Mouse (Mus musculus): ENCODE results near the gene Ube4b.

The Ube4b gene

DNA sequence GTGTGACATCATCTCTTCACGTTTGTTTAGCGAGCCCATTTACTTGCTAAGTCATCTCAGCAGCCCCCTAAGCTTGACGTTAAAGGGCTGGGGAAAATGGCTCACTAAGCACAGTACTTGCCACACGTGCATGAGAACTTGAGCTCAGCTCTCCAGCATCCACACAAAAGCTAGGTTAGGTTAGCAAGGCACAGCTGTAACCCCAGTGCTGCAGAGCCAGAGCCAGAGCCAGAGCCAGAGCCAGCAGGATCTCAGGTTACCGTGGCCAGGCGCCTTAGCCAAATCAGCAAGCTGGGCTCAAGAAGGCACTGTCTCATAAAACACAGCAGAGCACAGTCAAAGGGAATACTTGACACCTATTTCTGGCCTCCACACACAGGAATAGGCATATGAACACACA, 31.0 kb downstream of the Ube4b start:
- no peak for DNase-seq (ENCODE audit: low spot score)

DNA sequence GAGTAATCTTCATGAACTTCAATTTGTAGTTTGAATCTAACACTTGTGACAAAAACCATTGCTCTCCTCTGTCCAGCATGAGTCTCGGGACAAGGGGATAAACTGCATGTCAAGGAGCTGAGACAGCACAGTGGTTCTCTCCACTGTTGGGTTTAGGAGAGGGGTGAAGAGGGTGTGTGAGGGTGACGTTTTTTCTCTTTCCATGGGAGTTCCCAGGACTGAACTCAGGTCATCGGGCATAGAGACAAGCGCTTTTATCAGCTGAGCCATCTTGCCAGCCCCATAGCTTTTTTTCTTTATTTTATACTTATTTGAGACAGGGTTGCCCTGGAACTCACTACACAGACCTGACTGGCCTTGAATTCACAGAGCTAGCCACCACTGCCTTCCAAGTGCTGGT, 32.3 kb downstream of the Ube4b start:
- no peak for DNase-seq (ENCODE audit: low spot score)

DNA sequence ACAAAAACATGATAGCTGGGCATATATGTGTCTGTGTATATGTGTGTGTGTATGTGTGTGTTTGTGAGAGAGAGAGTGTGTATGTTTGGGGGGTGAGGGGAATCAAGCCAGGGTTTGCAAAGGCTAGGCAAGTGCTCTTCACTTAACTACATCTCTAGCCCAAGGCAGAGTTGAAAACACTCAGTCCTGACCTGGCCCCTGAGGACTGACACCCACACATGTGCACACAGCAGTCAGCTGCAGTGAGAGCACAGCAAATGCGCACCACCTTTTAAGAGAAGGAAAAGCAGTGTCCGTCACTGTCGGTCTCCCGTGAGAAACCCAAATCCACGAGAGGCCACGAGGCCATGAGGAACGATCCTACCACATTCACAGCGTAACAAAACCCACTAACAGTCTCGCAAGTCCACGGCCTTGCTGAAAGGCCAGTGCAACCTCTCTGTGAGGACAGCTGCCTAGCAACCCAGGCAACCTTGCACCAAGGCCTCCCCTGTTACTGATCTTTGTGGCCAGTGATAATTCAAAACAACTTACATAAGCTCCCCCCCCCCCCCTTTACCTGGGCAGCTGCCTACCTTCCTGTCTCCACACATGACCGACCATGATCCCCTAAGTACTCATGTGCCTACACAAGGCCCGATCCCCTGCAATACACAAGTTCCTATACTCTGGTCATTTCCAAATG, 33.1 kb downstream of the Ube4b start:
- no peak for DNase-seq (ENCODE audit: low spot score)

DNA sequence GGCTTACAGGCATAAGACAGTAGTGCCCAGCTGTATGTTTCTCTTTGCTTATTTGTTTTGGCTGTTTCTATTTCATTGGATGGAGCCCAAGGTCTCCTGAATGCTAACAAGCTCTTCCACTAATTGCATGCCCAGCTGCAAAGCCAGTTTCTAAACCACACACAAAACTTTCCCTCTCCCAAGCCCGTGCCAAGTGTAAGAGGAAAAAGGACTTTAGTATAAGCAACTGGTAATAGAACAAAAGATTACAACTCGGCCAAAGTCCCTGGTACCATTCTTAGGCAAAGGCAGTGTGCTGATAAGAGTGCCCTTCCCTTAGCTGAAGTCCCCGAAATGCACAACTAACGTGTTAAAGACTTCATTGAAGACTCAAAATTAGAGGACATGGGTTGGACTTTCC, 34.2 kb downstream of the Ube4b start:
- no peak for DNase-seq (ENCODE audit: low spot score)

DNA sequence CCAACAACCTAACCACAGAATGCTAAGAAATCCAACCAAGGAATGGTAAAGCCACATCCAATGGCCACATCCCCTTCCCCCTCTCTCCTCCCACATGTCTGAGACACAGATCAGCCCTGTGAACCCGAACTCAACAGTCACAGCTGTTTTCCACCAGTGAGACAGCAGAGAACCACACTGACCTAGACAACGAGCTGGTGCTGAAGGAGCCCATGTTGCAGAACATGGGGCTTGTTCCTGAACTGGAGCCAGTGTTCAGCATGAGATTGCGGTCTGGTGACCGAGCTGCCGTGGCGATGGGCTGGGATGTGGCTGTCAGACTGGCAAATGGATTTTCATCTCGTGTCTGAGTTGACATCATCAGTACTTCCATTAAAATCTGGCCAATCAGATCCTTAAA, 45.5 kb downstream of the Ube4b start:
- no peak for DNase-seq (ENCODE audit: low spot score)

DNA sequence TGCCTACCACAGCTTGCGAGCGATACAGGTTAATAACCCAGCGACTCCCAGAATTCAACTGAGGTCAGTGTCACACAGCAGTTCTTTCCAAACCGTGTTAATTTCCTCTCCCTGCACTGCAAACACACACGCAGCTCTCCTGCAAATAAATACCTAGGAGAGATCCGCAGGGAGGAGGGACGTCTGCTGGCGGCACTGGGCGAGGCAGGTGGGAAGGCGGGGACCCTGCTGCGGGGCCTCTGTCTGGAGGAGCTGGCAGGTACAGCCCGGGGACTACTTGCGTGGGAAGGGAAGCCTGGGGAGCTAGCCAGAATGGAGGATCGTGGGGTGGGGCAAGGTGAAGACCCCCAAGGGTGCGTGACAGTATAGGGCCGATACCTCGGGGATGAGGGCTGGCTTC, 46.7 kb downstream of the Ube4b start:
- DNase-seq (ENCODE audit: low spot score) = no peak

DNA sequence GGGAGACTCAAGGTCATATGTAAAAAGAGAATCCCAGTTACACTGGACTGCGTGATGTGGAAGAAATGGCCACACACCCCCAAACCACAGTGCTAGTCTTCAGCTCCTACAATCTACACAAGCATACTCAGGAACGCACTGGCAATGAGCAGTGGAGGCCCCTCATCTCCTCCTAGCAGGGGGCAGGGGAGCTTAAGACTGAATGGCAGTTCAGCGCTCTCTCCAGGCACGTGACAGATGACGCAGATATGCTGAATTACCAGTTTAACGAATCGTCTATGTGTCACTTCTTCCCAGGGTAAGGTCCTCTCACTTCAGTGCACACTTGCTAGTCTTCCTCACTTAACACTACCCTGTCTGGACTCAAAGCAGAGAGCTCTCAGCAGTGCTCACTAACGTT, 47.7 kb downstream of the Ube4b start:
- DNase-seq (ENCODE audit: low spot score) = no peak

DNA sequence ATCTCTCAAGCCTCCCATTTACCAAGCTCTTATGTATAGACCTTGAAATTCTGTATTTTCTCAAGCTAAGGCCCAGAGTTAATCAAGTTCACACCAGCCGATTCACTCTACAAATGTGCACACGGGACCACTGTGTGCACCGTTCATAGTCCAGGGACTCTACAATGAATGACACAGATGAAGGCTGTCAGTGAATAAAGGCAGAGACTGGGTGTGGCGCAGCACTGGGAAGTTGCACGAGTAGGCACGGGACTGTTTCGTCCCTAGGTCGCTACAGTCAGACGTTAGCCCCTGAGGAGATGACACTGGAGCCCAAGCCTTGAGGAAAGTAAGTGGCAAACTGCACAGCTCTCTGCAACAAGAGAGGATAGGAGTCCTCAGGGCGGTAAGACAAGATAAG, 50.5 kb downstream of the Ube4b start:
- no peak for DNase-seq (ENCODE audit: low spot score)

DNA sequence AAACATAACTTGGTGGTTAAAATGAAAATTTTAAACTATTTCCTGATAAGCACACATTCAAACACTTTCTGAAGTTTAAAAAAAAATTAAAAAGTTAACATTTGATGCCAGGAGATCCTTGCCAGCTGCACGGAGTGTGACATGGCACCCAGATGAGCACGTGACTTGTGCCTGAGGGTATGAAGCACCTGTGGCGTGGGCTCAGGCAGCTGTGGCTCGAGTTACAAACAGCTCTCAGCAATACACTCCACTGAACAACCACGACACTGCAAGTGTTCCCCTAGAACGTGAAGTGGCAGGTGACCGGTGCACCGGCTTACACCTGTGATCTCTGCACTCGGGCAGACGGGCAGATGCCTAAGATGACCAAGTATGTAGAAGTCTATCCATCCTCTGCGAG, 51.9 kb downstream of the Ube4b start:
- DNase-seq (ENCODE audit: low spot score) = no peak

DNA sequence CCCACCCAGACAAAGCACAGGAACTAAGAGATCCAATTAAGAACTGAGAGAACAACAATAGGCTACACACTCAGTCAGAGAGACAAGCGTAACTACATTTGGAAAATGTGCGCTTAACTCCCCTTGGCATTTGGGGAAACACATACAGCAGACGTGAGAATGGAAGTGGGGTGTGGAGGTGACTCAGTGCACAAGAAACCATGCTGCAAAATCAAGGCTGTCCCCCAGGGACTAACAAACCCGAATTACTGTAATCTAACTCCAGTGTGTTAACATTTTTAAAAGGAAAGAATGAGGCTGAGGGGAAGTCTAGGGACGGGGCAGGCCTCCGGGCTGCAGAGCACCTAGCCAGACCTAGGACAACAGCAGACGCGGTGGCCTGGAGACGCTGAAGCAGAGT, 52.6 kb downstream of the Ube4b start:
- no peak for DNase-seq (ENCODE audit: low spot score)

DNA sequence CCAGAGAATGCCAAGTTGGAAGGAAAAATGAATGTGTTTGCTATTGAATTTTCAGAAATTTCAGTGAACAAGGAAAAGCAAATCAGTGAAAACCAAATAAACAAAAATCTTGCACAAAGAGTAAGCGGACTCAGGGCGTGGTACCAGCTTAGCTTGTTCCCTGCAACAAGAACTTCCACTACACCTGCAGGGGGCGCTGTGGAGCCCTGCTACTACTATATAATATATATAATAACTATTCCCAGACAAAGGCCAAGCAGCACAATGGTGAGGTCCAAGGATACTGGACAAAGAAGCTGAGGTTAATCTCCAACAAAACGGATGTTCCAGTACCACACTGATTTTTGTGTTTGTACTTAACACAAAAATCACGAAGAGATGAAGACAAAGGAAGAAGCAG, 53.1 kb downstream of the Ube4b start:
- no peak for DNase-seq (ENCODE audit: low spot score)

DNA sequence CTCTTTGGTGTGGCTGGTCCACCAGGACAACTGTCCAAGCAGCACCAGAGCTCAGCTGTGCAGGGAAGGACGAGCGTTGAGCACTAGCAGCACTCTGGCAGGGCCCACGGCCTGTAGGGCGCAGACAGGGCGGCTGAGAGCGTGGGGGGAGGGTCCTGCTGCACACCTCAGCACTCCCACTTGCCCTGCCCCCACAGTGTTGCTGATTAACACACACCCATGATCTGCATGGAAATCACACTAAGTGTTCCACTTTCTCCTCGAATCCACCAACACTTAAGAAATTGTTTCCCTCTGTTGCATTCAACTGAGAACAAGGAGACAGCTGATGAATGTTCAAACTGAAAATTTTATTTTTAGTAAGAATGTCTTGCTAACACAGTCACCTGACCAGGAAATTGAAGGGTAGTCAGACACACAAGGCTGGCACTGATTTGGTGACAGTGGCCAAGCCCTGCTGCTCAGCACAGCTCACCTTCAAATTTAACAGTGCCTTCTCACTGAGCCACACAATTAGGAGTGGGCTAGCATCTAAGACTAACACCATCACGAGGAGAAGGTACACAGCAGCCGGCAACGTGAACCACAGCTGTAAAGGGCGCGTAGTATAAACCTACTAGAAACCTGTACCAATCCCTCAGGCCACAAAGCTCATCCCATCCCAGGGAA, 60.7 kb downstream of the Ube4b start:
- DNase-seq (ENCODE audit: low spot score) = no peak

DNA sequence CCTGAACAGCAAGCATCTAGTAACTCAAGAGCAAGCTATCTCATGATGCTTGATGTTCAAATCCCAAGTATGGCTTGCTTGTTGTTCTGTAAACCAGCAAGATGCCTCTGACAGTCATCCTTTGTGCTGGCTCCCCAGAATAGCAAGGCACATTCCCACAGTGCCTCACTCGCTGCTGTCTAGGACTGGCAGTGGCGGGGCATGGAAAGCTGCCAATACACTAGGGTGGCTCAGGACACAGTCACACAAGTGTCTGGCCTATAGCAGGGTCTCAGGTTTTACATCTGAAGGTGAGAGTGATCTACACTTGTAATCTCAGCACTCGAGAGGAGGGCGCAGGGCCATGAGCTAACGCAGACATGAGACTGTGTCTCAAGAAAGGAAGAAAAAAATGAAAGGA, 61.7 kb downstream of the Ube4b start:
- DNase-seq (ENCODE audit: low spot score) = no peak

DNA sequence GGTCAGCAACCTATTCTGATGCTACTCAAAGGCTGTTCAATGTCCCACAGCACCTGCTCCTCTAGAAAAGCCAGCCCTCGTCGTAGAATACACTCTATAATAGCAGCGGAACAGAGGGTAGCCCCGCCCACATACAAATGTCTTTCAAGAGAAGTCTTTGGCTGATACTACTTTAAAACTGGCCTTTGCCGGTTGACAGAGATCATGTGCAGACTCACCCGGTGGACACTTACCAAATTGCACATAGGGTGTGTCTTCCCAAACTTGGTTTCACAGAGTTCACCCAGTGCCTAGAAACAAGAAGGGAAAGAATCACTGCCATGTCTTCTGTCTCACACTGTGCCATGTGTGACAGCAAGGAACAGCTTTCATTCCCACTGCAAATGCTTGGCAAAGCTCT, 65.5 kb downstream of the Ube4b start:
- DNase-seq (ENCODE audit: low spot score) = no peak

DNA sequence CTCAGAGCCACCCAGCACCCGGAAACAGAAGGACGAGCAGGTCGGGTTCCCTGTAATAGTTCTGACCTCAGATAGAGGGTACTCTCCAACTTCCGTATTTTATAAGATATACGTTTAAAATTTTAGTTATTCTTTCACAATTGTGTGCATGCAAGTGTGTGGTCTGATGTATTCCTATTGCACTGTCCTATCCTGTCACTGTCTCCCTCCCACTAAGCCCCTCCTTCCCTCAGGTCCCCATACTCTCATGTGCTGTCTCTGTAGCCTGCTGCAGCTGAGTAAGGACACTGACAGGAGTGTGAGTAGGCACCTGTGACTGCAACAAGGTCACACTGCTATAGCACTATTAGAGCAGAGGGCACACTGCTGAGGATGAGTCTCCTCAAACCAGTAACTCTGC, 65.9 kb downstream of the Ube4b start:
- DNase-seq (ENCODE audit: low spot score) = no peak

DNA sequence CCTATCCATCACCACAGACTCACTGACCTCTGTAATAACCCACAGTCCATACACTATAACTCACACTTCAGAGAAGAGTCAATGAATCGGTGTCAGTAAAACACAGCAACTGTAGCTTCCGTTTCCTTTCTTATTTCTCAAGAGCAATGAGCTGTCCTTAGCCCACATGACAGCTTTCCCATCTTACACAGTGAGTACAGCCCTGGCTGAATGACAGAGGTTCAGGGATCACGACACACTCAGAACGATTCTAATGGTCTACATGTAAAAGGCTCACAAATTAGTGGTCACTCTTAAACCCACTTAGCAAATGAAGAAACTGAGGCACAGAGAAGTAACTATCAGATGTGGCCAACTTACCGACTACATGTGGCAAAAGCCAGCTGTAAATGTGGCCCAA, 68.6 kb downstream of the Ube4b start:
- DNase-seq (ENCODE audit: low spot score) = no peak

DNA sequence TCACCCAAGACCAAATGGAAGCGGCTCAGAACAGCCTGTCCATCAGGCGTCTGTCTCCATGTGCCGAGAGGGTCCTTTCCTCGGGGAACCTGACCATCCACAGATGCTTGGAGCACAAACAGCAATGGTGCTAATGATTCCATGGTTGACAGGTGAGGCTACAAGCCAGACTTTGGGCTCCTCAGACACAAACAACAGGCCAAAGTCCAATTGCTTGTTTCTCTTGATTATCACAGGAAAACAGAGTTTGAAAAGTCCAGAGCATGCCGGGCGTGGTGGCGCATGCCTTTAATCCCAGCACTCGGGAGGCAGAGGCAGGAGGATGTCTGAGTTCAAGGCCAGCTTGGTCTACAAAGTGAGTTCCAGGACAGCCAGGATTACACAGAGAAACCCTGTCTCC, 71.9 kb downstream of the Ube4b start:
- no peak for DNase-seq (ENCODE audit: low spot score)

DNA sequence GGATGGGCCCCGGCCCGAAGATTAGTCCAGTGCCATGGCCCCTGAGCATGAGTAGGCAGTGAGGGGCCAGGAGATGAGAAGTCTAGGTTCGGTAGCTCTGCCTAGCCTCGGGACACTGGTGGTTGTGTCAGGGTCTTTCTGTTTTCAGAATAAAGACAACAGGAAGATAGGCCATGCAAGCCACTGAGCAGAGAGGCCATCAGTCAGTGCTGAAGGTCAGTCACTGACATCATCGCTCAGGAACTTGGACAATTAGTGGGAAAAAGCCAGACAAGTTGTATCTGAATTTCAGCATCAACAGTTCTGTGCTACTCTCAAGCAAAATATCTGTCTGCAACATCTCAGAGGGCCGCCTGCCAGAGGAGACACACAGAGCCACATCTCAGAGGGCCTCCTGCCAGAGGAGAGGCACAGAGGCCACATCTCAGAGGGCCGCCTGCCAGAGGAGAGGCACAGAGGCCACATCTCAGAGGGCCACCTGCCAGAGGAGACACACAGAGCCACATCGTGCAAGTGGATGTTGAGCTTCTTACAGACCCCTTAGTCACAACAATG, 74.9 kb downstream of the Ube4b start:
- no peak for DNase-seq (ENCODE audit: low spot score)

DNA sequence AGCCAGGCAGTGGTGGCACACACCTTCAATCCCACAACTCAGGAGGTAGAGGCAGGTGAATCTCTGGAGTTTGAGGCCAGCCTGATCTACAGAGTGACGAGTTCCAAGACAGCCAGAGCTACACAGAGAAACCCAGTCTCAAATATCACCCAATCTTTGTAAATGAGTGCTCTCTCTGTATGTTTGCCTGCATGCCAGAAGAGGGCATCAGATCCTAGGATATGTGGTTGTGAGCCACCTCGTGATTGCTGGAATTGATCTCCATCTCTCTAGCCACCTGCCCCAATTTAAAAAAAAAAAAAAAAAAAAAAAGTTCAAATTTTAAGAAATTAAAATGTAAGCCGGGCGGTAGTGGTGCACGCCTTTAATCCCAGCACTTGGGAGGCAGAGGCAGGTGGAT, 77.6 kb downstream of the Ube4b start:
- DNase-seq (ENCODE audit: low spot score) = no peak

DNA sequence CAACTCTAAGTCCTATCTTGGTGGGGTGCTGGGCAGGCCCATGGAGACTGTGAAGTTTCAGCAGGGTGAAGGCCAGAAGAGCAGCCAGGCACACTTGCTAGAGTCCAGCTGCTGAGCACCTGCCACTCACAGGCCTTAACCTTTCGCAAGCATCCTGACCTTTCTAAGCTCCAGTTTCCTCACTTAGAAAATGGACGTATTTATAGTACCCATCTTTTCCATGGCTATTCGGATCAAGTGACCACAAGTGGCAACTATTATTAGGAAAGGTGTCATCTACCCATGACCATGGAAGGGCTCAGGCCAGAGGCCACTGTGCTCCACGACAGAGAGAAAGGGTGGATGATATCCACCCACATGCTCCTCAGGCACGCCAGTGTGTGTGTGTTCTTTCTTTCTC, 80.7 kb downstream of the Ube4b start:
- no peak for DNase-seq (ENCODE audit: low spot score)

DNA sequence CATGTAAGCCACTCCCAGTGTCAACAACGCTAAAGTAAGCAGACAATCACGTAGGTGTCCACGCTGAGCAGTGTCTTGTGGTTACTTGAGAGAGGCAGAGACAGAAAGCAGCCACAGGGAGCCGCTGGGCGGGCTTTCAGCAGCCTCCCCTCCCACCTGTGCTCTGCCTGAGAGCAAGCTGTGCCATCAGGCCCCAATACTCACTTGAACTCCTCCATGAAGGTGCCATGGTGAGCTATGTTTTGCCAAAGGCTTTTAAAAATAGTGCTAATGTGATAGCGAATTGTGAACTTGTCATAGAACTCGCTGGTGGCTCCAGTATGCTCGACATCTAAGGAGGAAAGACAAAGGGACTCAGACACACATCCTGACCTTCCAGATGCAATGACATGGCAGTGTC, 82.2 kb downstream of the Ube4b start:
- no peak for DNase-seq (ENCODE audit: low spot score)

DNA sequence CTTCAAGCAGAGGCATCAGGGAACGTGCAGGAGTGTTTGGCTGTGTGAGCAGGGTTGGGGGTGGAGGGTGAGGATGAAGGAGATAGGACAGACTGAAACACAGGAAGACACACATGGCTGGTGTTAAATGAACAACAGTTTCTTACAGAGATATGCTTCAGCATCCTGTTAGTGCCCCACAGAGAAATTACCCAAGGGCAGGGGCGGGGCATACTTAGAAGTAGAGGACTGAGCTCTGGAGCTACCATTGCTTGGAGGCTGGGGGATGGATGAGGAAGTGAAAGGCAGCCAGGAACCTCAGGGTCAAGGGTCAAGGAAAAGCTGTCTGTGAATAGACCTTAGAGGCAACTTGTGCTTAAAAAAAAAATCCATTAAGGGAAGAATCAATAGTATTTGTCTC, 85.9 kb downstream of the Ube4b start:
- DNase-seq (ENCODE audit: low spot score) = no peak

DNA sequence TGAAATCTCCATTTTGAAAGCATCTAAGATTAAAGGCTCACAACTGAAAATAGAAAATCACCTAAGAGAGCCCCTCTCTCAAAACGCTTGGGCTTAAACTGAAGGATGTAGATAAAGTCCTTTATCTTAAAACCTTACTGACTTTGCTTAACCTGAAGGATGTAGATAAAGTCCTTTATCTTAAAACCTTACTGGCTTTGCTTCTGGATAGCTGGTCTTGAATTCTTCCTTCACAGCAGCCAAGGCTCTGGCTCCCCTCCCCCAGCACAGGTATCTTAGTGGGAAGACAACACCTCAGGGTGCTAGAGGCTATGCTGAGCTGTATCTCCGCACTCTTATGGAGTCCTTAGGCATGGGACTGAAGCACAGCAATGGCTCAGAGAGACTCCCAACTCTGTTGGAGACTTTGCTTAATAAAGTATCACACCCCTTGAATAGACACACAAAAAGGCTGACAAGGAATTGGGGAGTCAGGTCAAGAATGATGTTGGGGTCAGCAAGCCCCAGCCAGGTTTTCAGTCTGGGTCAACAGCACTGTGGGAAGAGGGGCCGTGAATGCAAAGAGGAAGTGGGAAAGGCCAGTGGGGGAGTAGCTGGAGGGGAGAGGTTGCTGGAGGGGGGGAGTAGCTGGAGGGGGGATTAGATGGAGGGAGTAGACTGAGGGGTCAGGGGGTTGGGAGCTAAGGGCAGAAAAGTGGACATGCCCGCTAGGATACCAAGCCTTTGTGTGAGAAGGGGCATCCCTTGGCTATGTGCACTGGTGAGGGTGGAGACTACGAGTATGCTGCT, 86.9 kb downstream of the Ube4b start:
- DNase-seq (ENCODE audit: low spot score) = no peak
